Mouse (Mus musculus) cerebellum, adult 2 months (tissue): ENCODE measurements around the gene Tnks2.

ENCODE experiments used
- CTCF ChIP-seq: fragments of 200-500 bp; IDR thresholded peaks from 2 replicates; pipeline ENCODE4 v1.5.1; 2011; ENCODE audit warnings: low read depth, mild to moderate bottlenecking, control low read depth, low read length, moderate library complexity, borderline replicate concordance; ENCODE audit not compliant: insufficient read depth
- POLR2A ChIP-seq: fragments of 200-500 bp; IDR thresholded peaks from 2 replicates; pipeline ENCODE4 v1.6.1; 2011; ENCODE audit warnings: low read length, control low read depth, borderline replicate concordance; ENCODE audit not compliant: insufficient read depth

GRCm38 (mm10) chr19:36860393-36860792 is 26.4 kb downstream of the Tnks2 start:
- TF ChIP-seq CTCF: no peak
- no peak for TF ChIP-seq POLR2A
